Mouse (Mus musculus): Measurements from ENCODE around the gene BC053393.

DNA sequence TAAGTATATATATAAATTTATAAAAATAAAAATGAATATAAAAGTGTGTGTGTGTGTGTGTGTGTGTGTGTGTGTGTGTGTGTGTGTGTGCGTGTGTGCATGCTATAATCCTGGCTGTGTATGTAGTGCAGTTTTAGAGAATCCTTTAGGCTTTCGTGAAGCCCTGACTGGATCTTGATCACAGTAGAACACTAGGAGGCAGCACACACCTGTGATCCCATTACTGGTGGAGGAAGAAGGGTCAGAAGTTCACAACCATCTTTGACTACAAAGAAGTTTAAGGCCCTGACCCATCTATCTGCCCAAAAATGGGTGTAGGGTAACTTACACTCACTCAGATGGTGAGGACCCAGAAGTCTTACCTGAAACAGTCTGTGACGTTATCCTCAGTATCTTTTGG lies 48.6 kb upstream of the BC053393 start:
- TF ChIP-seq CTCF (IDR thresholded peaks at IDR 0.05; ENCODE audit: control insufficient read depth, insufficient read depth, insufficient replicate concordance, low read depth, low read length) (no peak), POLR2A (IDR thresholded peaks at IDR 0.05; ENCODE audit: control insufficient read depth, low read depth, low read length) (no peak)
